Mouse (Mus musculus): ENCODE measurements around the gene Tssk2. TPM values are rescaled to one million over a fixed set of nuclear protein-coding genes. Genes with fewer than 3 reads are reported as not detected.

Tssk2 gene
- total RNA-seq, 2 experiments from 2014 or later, result not detected

DNA sequence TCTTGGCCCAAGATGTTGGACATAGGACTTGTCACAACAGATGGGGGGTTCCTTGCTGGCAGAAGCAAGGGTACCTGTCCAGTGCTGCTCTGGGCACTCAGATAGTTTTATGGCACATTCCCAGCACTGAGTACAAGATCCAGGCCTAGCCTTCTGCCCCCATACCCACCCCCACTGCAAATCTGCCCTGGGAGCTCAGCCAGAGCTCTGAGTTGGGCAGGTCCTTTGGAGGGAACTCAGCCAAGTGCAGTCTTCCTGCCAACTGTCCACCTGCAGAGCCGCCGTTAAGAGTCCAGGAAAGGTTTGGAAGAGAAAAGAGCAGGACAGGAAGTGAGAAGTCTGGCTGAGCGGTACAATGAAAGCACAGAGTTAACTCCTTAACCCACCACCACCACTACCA lies 5.8 kb upstream of the Tssk2 start:
- ATAC-seq (replicated peaks; ENCODE audit: low FRiP score, poor library complexity, severe bottlenecking), result no peak

DNA sequence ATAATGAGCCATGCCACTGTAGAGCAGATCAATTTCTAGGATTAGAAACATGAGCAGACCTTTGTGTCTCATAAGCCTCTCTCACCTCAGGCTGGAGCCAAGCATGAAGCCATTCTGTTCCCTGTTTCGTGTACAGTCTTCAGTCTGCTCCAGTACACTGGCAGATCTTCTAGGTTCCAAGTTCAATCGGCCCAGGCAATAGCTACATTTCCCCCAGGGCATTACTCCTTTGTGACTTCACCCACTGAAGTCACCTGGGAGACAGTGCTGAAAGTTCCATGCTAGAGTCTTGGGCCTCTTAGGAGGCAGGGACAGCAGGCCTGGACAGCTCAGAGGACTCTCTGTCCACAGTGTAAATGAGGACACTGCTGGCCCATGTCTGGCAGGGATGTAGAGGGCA lies 4.5 kb upstream of the Tssk2 start, which contains the start of gene Tssk1:
Gene Tssk1, plus strand, starts transcription at position 301 of the 400 bp plus-strand sequence.
- ATAC-seq (replicated peaks; ENCODE audit: low FRiP score, poor library complexity, severe bottlenecking), result no peak

DNA sequence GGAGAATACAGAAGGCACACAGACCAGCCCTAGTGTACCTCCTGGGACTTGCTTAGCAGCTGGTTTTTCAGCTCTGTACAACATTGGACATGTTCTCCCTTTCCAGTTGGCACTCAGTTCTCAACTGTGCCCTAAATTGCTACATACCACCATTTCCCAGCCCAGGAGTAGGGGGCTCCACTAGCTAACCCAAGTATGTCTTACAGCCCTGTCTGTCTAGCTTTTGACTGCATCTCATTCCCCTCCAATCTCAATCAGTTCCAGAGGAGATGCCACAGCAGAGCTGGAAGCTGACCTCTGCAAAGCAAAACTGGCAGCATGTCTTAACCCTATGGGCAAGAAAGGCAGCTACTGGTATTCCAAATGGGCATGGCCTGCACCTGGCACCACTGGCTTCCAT lies 2.3 kb upstream of the Tssk2 start:
- no peak for ATAC-seq (replicated peaks; ENCODE audit: low FRiP score, poor library complexity, severe bottlenecking)

DNA sequence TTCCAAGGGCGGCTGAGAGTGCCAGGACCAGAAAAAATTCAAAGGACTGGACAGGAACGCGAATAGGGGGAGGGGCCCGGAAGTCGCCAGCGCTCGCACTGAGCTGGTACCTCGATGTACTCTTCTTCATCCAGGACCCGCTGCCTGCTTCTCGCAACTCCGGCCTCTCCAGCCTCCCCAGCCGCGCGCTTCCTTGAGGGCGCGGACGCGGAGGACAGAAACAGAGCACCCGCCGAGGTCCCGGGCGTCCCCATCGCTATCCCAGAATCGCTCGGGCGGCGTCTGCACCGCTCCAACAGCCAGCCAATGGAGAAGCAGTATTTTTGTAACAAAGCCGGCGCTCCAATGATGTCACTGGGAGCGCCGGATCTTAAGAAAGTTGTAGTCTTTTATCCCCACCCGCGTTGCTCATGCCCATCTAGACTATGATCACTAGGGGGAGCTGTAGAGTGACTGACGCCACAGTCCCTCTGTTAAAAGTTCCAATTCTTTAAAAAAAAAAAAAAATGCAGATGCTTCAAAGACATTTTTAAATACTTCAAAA lies 12.7 kb downstream of the Tssk2 start, which contains the start of gene Ess2:
Gene Ess2, minus strand, starts transcription at position 297 of the 544 bp plus-strand sequence.
- ATAC-seq (replicated peaks; ENCODE audit: low FRiP score, poor library complexity, severe bottlenecking), result peak; percentile 97

DNA sequence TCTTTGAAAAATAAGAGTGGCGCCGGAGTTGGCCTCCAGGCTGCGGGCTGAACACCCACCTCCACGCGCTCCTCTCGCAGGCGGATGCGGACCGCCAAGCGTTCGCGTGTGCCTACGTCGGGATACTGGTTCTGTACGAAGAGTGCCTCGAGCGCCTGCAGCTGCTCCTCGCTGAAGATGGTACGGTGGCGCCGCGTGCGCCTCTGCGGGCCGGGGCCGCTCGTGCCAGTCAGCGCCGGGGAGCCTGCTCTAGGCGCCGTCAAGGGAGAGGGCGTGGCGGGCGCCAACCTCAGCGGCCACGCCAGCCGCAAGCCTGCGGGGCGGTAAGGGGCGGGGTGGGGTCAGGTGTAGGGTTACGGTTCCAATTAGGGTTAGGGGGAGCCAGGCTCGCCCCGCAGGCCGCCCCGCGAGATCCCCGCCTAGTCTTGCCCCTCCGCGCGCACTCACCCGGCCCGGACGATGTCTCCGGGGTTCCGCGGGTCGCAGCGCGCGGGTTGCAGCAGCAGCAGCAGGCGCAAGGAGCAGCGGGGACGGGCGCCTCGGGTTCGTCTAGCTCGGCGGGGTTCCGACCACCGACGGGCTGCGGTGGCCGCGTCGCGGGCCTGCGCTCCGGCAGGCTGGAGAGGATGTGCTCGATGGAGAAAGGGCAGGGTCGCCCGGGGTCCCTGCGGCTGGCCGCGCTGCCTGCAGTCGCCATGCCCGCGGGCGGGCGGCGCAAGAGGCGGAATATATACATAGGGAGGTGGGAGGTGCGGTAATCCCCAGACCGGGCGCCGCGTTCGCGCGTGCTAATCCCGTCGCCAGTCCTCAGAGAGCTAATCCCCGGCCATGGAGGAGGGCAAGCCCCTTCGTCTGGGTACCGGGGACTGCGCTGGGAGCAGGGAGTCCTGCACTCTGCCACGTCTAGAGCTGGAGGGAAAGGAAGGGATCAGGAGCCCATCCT lies 16.1 kb downstream of the Tssk2 start, which contains the start of gene Gsc2:
Gene Gsc2, minus strand, starts transcription at position 753 of the 943 bp plus-strand sequence.
- ATAC-seq (replicated peaks; ENCODE audit: low FRiP score, poor library complexity, severe bottlenecking), result no peak

DNA sequence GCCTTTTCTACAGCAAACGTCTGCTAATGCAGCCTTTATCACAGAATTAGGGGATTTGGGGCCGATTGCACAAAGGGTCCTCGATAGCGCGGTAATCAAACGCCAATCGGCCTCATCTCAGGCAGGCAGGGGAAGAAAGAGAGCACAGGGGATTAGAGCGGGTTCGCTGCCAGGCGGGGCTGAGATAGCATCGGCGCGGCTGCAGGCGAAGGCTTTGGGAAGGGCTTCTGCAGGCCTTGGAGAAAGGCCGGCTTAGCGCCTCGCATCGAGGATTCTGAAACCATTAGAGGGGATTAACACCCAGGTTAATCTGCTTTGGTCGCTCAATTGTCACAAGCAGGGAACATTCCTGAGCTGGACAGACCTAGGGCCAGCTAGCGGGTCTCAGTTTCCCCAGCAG lies 22.1 kb downstream of the Tssk2 start:
- no peak for ATAC-seq (replicated peaks; ENCODE audit: low FRiP score, poor library complexity, severe bottlenecking)

DNA sequence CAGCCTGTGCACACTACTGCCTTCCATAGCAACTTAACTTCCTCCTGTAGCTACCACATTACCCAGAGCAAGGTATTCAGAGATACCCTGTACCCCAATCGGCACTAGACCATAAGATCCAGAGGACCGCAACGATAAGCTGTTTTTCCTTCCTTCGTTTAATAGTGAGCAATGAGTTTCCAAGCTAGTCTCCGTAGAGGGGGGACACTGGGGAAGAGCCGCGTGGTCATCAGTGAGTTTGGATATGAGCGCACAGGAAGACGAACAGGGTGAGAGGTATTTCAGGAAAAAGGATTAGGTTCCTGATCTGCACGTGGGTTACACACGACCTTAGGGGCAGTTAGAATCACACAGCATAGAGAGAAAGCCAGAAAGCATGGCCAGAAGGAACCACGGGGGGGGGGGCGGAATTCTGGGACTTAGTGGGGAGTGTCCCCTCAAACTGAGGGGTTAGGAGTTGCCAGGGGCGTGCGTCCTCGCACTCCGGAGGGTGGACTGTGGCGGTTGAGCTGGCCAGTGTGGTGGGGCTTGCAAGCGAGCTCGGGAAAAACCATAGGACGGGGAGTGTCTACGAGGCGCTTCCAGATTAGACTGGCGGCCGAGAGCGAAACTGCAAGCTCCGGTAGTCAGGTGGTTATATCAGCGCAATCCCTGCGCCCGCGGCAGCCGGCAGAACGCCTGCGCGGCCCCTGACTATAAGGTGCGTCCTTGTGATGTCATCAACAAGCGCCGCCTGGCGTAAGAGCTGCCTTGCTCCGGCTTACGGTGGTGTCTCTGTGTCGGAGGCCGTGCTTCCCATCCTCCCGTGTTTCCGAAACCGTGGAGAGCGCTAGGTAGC lies 23.1 kb downstream of the Tssk2 start:
- ATAC-seq (replicated peaks; ENCODE audit: low FRiP score, poor library complexity, severe bottlenecking), result peak; percentile 95

DNA sequence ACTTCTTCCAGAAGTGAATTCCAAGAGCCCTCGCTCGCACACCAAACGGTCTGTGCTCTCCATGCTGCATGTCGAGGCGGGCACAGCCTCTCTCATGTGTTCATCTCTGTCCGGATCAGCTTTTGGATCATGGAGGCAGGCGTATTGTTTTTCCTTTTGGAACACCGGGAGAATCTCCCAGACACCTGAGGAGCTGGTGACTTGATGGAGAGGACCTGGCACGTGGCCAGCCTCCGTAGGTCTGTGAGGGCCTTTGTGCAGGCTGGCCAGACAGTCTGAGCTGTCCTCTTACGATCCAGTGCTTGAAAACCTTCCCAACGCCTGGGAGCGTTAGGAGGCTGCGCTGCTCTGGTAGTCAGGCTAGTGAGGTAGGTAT lies 23.7 kb downstream of the Tssk2 start:
- ATAC-seq (replicated peaks; ENCODE audit: low FRiP score, poor library complexity, severe bottlenecking), result peak; percentile 56

DNA sequence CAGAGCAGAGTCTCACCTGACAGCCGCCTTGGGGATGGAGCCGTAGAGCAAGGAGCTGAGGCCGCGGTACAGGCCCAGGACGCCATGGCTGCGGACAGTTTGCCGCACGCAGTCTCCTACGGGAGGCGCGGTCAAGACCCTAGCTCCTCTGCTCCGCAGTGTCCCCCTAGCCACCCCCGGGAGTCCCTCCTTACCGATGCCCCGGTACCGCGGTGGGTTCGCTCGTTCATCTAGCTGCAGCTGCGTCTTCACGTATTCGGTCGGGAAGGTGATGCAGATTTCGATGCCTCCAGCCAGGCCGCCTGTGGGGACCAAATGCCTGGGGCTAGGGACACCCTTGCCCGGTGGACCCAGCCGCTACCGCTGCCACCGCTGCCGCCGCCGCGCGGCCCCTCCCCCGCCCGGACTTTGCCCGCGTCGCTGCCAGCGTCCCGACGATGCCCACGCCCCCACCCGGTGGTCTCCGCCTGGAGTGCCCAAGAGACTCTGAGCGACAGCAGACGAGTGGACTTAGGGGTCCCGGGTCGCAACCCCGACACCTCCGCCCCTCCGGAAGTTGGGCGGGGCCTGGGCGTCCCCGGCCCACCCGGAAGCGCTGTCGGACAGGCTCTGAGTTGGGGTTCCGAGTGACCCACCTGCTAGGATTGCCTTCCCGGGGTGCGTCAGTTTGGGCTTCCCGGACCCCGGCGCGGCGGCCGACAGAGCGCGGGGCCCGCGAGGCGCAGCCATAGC lies 29.1 kb downstream of the Tssk2 start:
- no peak for ATAC-seq (replicated peaks; ENCODE audit: low FRiP score, poor library complexity, severe bottlenecking)

DNA sequence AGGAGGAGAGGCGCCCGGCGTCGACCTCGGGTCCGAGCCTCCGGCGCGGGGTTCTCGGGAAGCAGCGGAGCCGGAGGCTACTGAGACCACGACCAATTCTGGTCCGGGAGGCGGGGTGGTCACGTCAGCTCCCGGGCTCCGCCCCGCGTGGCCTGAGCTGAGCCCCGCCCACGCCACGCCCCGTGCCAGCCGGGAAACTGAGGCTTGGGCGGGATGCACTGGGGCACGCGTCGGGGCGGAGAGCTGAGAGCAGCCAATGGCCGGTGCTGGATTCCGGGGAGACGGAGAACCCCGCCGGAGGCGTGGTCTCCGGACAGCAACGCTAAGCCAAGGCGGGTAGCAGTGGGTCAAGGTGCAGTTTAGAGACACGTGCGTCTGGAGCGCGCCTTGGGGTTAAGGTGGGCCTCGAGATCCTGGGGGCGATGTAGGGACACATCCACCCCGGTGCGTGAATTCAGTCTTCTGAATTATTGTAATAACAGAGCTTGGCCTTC lies 29.7 kb downstream of the Tssk2 start, which contains the start of gene Slc25a1:
Gene Slc25a1, minus strand, starts transcription at position 133 of the 494 bp plus-strand sequence.
- ATAC-seq (replicated peaks; ENCODE audit: low FRiP score, poor library complexity, severe bottlenecking), result peak; percentile 78

DNA sequence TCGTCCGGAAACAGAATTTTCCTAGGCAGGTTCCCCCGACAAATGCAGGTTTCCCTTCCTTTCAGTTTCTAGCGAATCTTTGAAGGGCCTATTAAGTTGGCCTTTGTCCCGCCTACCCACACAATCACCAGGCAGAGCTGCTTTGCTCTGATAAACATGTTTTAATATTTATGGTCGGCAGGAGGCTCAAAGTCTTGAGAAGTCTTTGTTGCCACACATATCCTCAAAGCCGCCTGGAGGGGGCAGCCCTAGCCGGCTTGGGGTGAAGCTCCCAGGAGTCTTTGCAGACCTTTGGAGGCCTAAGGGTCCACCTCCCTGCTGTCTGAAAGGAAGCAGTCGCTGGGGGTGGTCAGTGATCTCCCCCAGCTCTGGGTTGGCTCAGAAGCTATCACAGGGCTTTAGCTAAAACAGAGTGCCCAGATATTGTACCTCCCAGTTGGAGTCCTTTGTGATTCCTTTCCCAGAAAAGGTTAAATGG lies 30.2 kb downstream of the Tssk2 start:
- ATAC-seq (replicated peaks; ENCODE audit: low FRiP score, poor library complexity, severe bottlenecking), result peak; percentile 77

DNA sequence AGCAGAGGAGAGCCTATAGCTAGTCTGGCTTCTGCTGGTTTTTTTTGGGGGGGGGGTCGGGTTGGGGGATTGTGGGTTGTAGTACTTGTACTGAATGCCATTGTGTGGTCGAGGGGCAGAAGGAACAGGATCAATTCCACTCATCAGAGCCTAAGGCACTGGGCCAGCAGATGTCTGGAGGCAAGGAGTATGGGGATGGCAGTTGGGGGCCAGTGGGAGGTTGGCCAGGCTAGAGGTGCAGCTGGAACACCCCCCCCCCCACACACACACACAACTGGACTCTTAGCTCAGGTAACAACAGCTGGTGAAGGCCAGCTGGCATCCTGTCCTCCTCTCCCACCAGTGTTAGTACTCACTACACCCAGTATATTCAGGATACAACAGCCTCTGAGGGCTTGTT lies 30.8 kb downstream of the Tssk2 start:
- ATAC-seq (replicated peaks; ENCODE audit: low FRiP score, poor library complexity, severe bottlenecking), result no peak

DNA sequence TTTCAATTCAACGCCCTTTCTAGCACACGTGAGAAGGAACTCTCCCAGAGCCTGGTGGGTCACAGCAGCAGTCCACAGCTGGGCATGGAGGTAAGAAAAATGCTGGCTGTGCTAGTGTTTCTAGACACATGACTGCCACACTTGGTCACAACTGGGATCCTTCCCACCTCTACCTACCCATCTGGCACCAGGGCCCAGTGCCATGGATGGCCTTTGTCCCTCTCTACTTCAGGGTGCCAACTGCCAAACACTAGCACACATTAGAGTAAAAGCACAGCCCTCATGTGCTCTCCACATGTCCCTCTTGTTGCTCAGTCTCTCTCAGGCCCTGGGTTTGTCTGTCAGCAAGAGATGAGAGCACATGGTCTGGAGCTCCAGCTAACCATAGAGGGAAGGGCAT lies 31.2 kb downstream of the Tssk2 start:
- ATAC-seq (replicated peaks; ENCODE audit: low FRiP score, poor library complexity, severe bottlenecking), result no peak

DNA sequence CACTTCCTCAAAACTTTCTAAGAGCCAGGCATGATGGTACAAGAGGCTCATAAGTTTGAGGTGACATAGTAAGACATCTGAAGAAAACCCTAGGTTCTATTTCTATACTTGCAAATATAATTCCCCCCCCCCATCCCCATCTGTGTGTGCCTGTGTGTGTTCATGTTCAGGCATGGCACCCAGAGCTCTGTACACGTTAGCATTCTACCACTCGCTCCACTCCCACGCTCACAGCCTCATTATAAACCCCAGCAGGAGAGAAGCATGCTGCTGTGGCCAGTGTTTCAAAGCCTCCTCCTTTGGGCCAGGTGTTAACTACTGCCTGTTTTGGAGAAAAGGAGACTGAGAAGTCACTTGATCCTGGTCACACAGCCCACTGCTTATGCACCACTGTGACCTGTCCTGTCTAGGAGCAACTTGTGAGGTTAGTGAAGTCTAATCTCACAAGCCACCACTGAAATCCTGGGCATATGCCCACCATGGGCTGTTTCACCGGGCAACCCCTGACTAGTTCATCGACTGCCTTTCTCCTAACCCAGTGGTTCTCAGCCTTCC lies 33.5 kb downstream of the Tssk2 start:
- ATAC-seq (replicated peaks; ENCODE audit: low FRiP score, poor library complexity, severe bottlenecking), result no peak

DNA sequence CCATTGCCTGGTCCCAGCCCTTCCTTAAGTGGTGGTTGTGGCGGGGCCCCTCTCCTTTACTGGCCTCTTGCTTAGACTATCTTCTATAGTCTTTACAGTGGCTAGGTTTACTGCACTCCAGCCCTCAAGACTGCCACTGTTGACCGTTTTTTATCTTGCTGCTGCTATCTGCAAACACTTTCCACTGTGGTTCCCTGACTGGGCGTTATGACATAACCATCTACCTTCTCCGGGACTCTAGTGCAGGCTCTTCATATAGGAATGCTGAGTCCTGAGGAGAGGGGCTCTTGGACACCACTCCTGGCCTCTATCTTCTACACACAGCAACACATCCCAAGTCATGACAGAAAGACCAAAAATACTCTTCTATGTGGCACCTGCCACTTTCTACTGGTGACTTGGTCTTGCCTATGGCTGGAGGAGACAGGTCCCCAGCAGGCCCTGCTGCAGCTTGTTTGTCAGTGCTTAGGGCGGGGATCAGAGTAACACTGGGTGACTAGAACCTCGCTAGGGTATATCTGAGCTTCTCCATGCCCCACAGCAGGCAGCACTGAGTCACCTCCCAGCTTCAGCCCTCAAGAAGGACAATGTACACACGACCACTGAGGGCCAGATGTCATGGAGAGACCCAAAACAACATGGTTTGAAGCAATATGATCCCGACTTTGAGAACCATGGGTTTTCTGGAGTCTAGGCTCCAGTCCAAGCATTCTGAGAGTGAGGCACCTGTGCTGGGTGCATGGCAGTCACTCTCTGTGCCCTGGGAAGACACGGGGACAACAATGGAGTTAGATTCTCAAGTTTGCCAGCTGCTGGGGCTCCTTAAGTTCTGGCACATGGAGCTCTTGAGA lies 35.4 kb downstream of the Tssk2 start:
- peak; percentile 28; the same call in 1 of the 2 replicates for ATAC-seq (replicated peaks; ENCODE audit: low FRiP score, poor library complexity, severe bottlenecking)

DNA sequence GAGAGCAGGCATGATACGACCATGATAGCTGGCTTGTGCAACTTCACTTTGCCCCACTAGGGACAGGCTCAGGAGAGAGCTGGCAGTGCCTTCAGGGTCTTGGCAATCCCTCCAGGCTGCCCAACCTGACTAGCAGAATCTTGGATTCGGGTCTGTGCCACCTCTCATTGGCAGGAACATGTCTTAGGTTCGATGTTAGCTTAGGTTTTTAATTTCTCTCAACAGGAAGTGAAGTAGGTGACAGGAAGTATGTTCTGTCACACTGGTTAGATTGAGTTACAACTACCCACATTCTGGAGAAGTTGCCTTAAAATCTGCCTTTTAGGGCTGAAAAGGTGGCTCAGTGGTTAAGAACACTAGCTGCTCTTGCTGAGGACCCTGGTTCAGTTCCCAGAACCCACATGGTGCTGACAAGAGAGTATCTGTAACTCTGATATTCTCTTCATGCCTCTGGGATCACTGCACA lies 36.0 kb downstream of the Tssk2 start:
- no peak for ATAC-seq (replicated peaks; ENCODE audit: low FRiP score, poor library complexity, severe bottlenecking)

DNA sequence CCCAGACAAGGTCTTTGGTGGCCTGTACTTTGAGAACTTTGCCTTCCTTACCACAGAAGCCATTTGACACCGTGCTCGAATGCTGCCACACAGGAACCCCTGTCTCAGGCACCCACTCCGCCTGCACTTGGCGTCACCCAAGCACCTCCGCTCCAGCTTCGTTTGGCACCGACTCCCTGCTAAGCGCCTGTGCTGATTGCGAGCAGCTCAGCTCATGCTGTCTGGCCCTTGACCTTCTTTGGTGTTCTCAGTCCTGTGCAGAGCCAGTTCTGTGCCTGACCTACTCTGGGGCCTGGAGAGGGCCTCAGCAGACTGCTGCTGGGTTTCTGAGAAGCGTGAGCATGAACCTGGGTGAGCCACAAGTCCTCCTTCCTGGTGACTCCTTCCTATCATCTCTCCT lies 38.3 kb downstream of the Tssk2 start:
- no peak for ATAC-seq (replicated peaks; ENCODE audit: low FRiP score, poor library complexity, severe bottlenecking)

DNA sequence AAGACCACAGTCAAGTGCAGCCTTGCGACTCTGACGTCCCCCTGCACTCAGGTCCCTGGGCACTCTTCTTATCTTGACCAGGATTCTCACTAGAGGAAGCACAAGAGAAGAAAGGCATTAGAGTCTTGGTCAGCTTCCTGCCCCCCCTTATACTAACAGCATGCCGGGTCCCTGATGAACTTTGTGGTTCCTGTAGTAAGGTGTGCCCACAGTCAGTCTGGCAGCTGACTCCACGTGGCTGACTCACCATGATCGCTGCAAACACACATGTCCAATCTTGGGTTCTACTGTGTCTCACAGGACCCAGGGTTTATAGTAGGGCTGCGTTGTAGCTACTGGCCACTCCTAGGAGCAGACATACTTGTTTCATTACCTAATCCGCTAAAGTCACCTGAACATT lies 39.8 kb downstream of the Tssk2 start:
- ATAC-seq (replicated peaks; ENCODE audit: low FRiP score, poor library complexity, severe bottlenecking), result no peak
